Mouse (Mus musculus): ENCODE data around the gene Rpl35. TPM values are rescaled to one million over a fixed set of nuclear protein-coding genes. Genes with fewer than 3 reads are reported as not detected.
"Not testable (repeated sequence)": the region's sequence is repeated elsewhere in the genome, so short reads cannot be mapped to it uniquely, and the experiment has no call there.

Rpl35 gene
- polyA plus RNA-seq (2012; rRNA removed): 134 and 206 TPM in 2 replicates

GRCm38 (mm10) chr2:39005574-39006079 is at the start of gene Rpl35:
TSS of gene Rpl35 (minus strand) at chr2:39005624.
- no peak for DNase-seq (ENCODE audit: low read depth)

GRCm38 (mm10) chr2:39048515-39048914 is 43.1 kb upstream of the Rpl35 start:
- DNase-seq (ENCODE audit: low read depth): no peak

- peak; percentile 77 for DNase-seq (ENCODE audit: low read depth)
Observed at GRCm38 (mm10) chr2:39040215-39040614, 34.8 kb upstream of the Rpl35 start.

- no peak for DNase-seq (ENCODE audit: low read depth)
Observed at GRCm38 (mm10) chr2:39031611-39032010, 26.2 kb upstream of the Rpl35 start.

- DNase-seq (ENCODE audit: low read depth): no peak
Observed at GRCm38 (mm10) chr2:39020004-39020403, 14.6 kb upstream of the Rpl35 start.

- no peak for DNase-seq (ENCODE audit: low read depth)
Observed at GRCm38 (mm10) chr2:39016581-39016980, 11.2 kb upstream of the Rpl35 start.

GRCm38 (mm10) chr2:39012768-39013279 is 7.4 kb upstream of the Rpl35 start:
- no peak for DNase-seq (ENCODE audit: low read depth)

- no peak for DNase-seq (ENCODE audit: low read depth)
Observed at GRCm38 (mm10) chr2:39011971-39012370, 6.5 kb upstream of the Rpl35 start.

GRCm38 (mm10) chr2:39011264-39011663 is 5.8 kb upstream of the Rpl35 start:
- no peak for DNase-seq (ENCODE audit: low read depth)

- DNase-seq (ENCODE audit: low read depth): not testable (repeated sequence)
Observed at GRCm38 (mm10) chr2:39010144-39010543, 4.7 kb upstream of the Rpl35 start.

GRCm38 (mm10) chr2:39008954-39009365 is 3.5 kb upstream of the Rpl35 start:
- DNase-seq (ENCODE audit: low read depth): no peak

GRCm38 (mm10) chr2:39008350-39008851 is 3.0 kb upstream of the Rpl35 start:
- no peak for DNase-seq (ENCODE audit: low read depth)

GRCm38 (mm10) chr2:39007865-39008264 is 2.4 kb upstream of the Rpl35 start:
- DNase-seq (ENCODE audit: low read depth): no peak

GRCm38 (mm10) chr2:39006149-39006730 is 816 bp upstream of the Rpl35 start:
- no peak for DNase-seq (ENCODE audit: low read depth)

GRCm38 (mm10) chr2:39004880-39005435 is 466 bp downstream of the Rpl35 start, which contains the start of gene Arpc5l:
TSS of gene Arpc5l (plus strand) at chr2:39005348.
- DNase-seq (ENCODE audit: low read depth): no peak

GRCm38 (mm10) chr2:39004372-39004771 is 1.1 kb downstream of the Rpl35 start:
- DNase-seq (ENCODE audit: low read depth): no peak

GRCm38 (mm10) chr2:39003512-39003911 is 1.9 kb downstream of the Rpl35 start:
- DNase-seq (ENCODE audit: low read depth): no peak

GRCm38 (mm10) chr2:39003106-39003505 is 2.3 kb downstream of the Rpl35 start:
- DNase-seq (ENCODE audit: low read depth): no peak

- DNase-seq (ENCODE audit: low read depth): no peak
Observed at GRCm38 (mm10) chr2:39001866-39002265, 3.6 kb downstream of the Rpl35 start.

GRCm38 (mm10) chr2:39000587-39000919 is 4.9 kb downstream of the Rpl35 start:
- no peak for DNase-seq (ENCODE audit: low read depth)

GRCm38 (mm10) chr2:38999910-39000586 is 5.4 kb downstream of the Rpl35 start:
- no peak for DNase-seq (ENCODE audit: low read depth)

- no peak for DNase-seq (ENCODE audit: low read depth)
Observed at GRCm38 (mm10) chr2:38999381-38999780, 6.0 kb downstream of the Rpl35 start.

Measured in gonadal fat pad, adult 2 months (tissue).